Mouse (Mus musculus): ENCODE data around the gene Prkar2b. TPM values are rescaled to one million over a fixed set of nuclear protein-coding genes. Genes with fewer than 3 reads are reported as not detected.

The Prkar2b gene
- polyA plus RNA-seq, 1 experiment from 2014 or later = 34.0 TPM

GRCm38 (mm10) chr12:31966405-31966804 lies 94.7 kb downstream of the Prkar2b start:
- Histone ChIP-seq H3K27me3 (ENCODE audit: insufficient read depth, low read length) (no peaks in the 10 kb centered on the region), H3K4me1 (ENCODE audit: insufficient read depth) (peaks cover 11% of the 10 kb centered on the region), H3K27ac (ENCODE audit: low read depth) (peak overlapping the region; percentile 81), H3K9ac (replicated peaks) (no peak overlapping the region), H3K36me3 (replicated peaks; ENCODE audit: insufficient read depth, low read length) (peaks cover 14% of the 10 kb centered on the region), H3K4me3 (ENCODE audit: low read depth, low read length) (no peak overlapping the region), H3K9me3 (ENCODE audit: low read length) (no peaks in the 10 kb centered on the region), H3K4me2 (ENCODE audit: low read depth, low read length) (peak overlapping the region; percentile 10; the same call in 1 of the 2 replicates)
- DNase-seq (peak; percentile 21), ATAC-seq (peak; percentile 82)
- 56% methylated on average over 4 of the region's 4 CpGs for WGBS (ENCODE audit: insufficient replicate concordance)
- peak; percentile 96 for TF ChIP-seq EP300 (IDR thresholded peaks at IDR 0.05; ENCODE audit: low read depth)
- 0 out of 2 replicates have a peak, but pooled peaks have one; percentile 3 for TF ChIP-seq CTCF (IDR thresholded peaks at IDR 0.05; ENCODE audit: low read depth)

GRCm38 (mm10) chr12:31965517-31966212 lies 95.4 kb downstream of the Prkar2b start:
- peak; percentile 76 for ATAC-seq
- TF ChIP-seq EP300 (IDR thresholded peaks at IDR 0.05; ENCODE audit: low read depth) (peak; percentile 85), CTCF (IDR thresholded peaks at IDR 0.05; ENCODE audit: low read depth) (no peak)

DNA sequence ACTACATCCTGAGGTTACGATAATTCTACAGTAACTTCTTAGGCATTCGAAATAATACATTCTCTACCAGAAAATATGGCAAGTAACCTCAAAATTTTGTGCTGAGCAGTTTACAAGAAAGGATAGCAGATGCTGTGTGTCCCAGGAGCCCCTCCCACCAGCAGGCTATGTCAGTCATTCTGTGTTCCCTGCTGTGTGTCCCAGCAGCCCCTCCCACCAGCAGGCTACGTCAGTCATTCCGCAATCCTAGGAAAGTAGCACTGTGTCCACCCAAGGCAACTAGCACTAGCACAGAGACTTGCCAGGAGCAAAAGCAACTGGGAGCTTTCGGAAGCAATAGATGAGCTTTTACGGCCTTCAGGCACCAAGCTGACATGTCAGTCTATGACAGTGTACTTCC lies 97.0 kb downstream of the Prkar2b start:
- Histone ChIP-seq H3K4me3 (ENCODE audit: low read depth, low read length) (no peak overlapping the region), H3K4me1 (ENCODE audit: insufficient read depth) (peaks cover 11% of the 10 kb centered on the region), H3K9me3 (ENCODE audit: low read length) (no peaks in the 10 kb centered on the region), H3K27ac (ENCODE audit: low read depth) (no peak overlapping the region), H3K27me3 (ENCODE audit: insufficient read depth, low read length) (no peaks in the 10 kb centered on the region), H3K4me2 (ENCODE audit: low read depth, low read length) (no peak overlapping the region), H3K36me3 (replicated peaks; ENCODE audit: insufficient read depth, low read length) (peaks cover 14% of the 10 kb centered on the region), H3K9ac (replicated peaks) (no peak overlapping the region)
- WGBS (ENCODE audit: insufficient replicate concordance) = 93% methylated on average over 6 of the region's 6 CpGs
- ATAC-seq (no peak), DNase-seq (no peak)
- no peak for TF ChIP-seq CTCF (IDR thresholded peaks at IDR 0.05; ENCODE audit: low read depth)
- no peak for TF ChIP-seq EP300 (IDR thresholded peaks at IDR 0.05; ENCODE audit: low read depth)

More at GRCm38 (mm10) chr12:31965517-31966212, 95.4 kb downstream of the Prkar2b start:
- H3K4me1 ChIP-seq (ENCODE audit: insufficient read depth) = peaks cover 11% of the 10 kb centered on the region
- peak overlapping the region; percentile 81 for H3K27ac ChIP-seq (ENCODE audit: low read depth)
- H3K27me3 ChIP-seq (ENCODE audit: insufficient read depth, low read length) = no peaks in the 10 kb centered on the region
- peaks cover 14% of the 10 kb centered on the region for H3K36me3 ChIP-seq (replicated peaks; ENCODE audit: insufficient read depth, low read length)
- H3K9ac ChIP-seq (replicated peaks) = no peak overlapping the region; the same call in 1 of the 2 replicates
- H3K4me3 ChIP-seq (ENCODE audit: low read depth, low read length) = no peak overlapping the region
- no peak for DNase-seq
- H3K9me3 ChIP-seq (ENCODE audit: low read length) = no peaks in the 10 kb centered on the region
- WGBS (ENCODE audit: insufficient replicate concordance) = 80% methylated on average over 12 of the region's 12 CpGs
- H3K4me2 ChIP-seq (ENCODE audit: low read depth, low read length) = no peak overlapping the region

- no peak for TF ChIP-seq EP300 (IDR thresholded peaks at IDR 0.05; ENCODE audit: low read depth)
- TF ChIP-seq CTCF (IDR thresholded peaks at IDR 0.05; ENCODE audit: low read depth) = no peak
- no peak for ATAC-seq
- H3K4me2 ChIP-seq (ENCODE audit: low read depth, low read length) = no peak overlapping the region
- H3K9ac ChIP-seq (replicated peaks) = no peak overlapping the region
- H3K27ac ChIP-seq (ENCODE audit: low read depth) = no peak overlapping the region
- no peak for DNase-seq
- peaks cover 5% of the 10 kb centered on the region; the same call in 1 of the 2 replicates for H3K4me1 ChIP-seq (ENCODE audit: insufficient read depth)
- no peaks in the 10 kb centered on the region for H3K36me3 ChIP-seq (replicated peaks; ENCODE audit: insufficient read depth, low read length)
- WGBS (ENCODE audit: insufficient replicate concordance) = 66% methylated on average over 4 of the region's 4 CpGs
- no peak overlapping the region for H3K4me3 ChIP-seq (ENCODE audit: low read depth, low read length)
- H3K27me3 ChIP-seq (ENCODE audit: insufficient read depth, low read length) = no peaks in the 10 kb centered on the region
- no peaks in the 10 kb centered on the region for H3K9me3 ChIP-seq (ENCODE audit: low read length)
Measured at GRCm38 (mm10) chr12:31955843-31956242, 105.3 kb downstream of the Prkar2b start.

GRCm38 (mm10) chr12:31950659-31951031 lies 110.5 kb downstream of the Prkar2b start:
- Histone ChIP-seq H3K4me2 (ENCODE audit: low read depth, low read length) (peak overlapping the region; percentile 71), H3K4me3 (ENCODE audit: low read depth, low read length) (peak overlapping the region; percentile 38), H3K27me3 (ENCODE audit: insufficient read depth, low read length) (no peaks in the 10 kb centered on the region), H3K4me1 (ENCODE audit: insufficient read depth) (peaks cover 10% of the 10 kb centered on the region), H3K27ac (ENCODE audit: low read depth) (peak overlapping the region; percentile 75), H3K9me3 (ENCODE audit: low read length) (no peaks in the 10 kb centered on the region), H3K36me3 (replicated peaks; ENCODE audit: insufficient read depth, low read length) (no peaks in the 10 kb centered on the region), H3K9ac (replicated peaks) (peak overlapping the region; percentile 47; the same call in 1 of the 2 replicates)
- no peak for TF ChIP-seq CTCF (IDR thresholded peaks at IDR 0.05; ENCODE audit: low read depth)
- TF ChIP-seq EP300 (IDR thresholded peaks at IDR 0.05; ENCODE audit: low read depth) = 0 out of 2 replicates have a peak, but pooled peaks have one; percentile 5
- WGBS (ENCODE audit: insufficient replicate concordance) = 9% methylated on average over 9 of the region's 9 CpGs
- ATAC-seq = no peak
- no peak for DNase-seq

GRCm38 (mm10) chr12:31949759-31950658 lies 111.1 kb downstream of the Prkar2b start, which contains the start of gene Hbp1:
Hbp1 (minus strand) TSS chr12:31950535.
- peak within 1 kb of the TSS; percentile 100 for H3K9ac ChIP-seq (replicated peaks)
- peak within 1 kb of the TSS; percentile 100 for H3K27ac ChIP-seq (ENCODE audit: low read depth)
- H3K36me3 ChIP-seq (replicated peaks; ENCODE audit: insufficient read depth, low read length) = no peaks in the 10 kb centered on the region
- peak; percentile 97 for DNase-seq
- no peaks in the 10 kb centered on the region for H3K27me3 ChIP-seq (ENCODE audit: insufficient read depth, low read length)
- H3K4me2 ChIP-seq (ENCODE audit: low read depth, low read length) = peak within 1 kb of the TSS; percentile 75
- H3K9me3 ChIP-seq (ENCODE audit: low read length) = no peaks in the 10 kb centered on the region
- peak; percentile 90 for ATAC-seq
- peak within 1 kb of the TSS; percentile 99 for H3K4me3 ChIP-seq (ENCODE audit: low read depth, low read length)
- H3K4me1 ChIP-seq (ENCODE audit: insufficient read depth) = peaks cover 10% of the 10 kb centered on the region
- TF ChIP-seq CTCF (IDR thresholded peaks at IDR 0.05; ENCODE audit: low read depth) (no peak), EP300 (IDR thresholded peaks at IDR 0.05; ENCODE audit: low read depth) (no peak; the same call in none of the 2 replicates)
- under 1% methylated on average over 63 of the region's 71 CpGs for WGBS (ENCODE audit: insufficient replicate concordance)
